Comparison of ENCODE assay signal across 8 mouse cellular contexts in the genomic region with DNA sequence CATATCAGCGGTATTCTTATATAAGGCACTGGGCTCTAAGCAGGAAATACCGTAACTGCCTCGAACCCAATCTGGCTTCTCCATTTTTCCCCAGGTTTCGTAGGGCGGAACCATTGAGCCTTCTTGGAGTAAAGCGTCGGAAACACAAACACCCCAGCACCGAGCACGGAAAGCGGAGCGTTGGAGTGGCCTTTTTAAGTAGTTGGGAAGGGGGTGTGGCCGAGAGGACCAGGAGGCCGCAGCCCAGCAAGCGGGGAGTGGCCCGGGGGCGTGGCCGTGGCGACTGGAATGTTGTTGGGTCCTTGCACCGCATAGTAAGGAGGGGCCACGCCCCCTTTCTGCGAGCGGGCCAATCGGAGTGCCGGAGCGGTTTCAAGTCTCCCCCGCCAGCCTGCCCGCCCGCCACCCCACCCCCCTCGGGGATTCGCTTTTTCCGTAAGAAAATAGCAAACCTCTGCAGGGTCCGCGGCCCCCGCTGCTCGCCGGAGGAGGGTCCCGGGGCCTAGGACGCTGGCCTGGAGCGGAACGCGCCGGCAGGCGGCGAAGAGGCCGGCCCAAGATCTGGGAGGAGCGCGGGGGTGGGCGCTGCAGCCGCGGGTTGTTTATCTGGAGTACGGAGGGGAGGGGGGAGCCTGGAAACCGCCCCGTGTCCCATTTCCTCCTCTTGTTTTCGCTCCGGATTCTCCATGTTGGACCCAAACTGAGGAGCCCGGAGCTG. TPM values are rescaled to one million over a fixed set of nuclear protein-coding genes. Genes with fewer than 3 reads are reported as not detected.
DNase-seq lines count a peak whose midpoint lies in the region; ATAC-seq lines count a peak whose summit lies in the region.

A gene (plus strand): TSS at position 441 of the 718 bp plus-strand sequence.

- peak; percentile 99 for DNase-seq in adipocyte (ENCODE audit: low spot score)
- DNase-seq in embryo, embryonic 10 days (ENCODE audit: low spot score), result peak; percentile 100
- DNase-seq in gastrocnemius, postnatal 10 days, result peak; percentile 100
- peak; percentile 95 for DNase-seq in induced T-regulatory cell, adult 2 months (ENCODE audit: low read depth)
- DNase-seq in left cerebral cortex, adult 9 months (ENCODE audit: low spot score in 2 of 2), result peak; percentile 96 to 100
- peak; percentile 100 for DNase-seq in right cerebral cortex, postnatal 14 days
- peak; percentile 99 to 100 for DNase-seq in urinary bladder, postnatal 36 days (ENCODE audit: low spot score in 2 of 2)

- ATAC-seq in megakaryocyte progenitor cell, adult 5-6 weeks (replicated peaks; ENCODE audit: poor library complexity), result peak; percentile 87

RNA-seq across cellular contexts. Expression of the gene that starts here (rescaled TPM):
- 100 to 1,000 TPM; 135 to 155 TPM for total RNA-seq in gastrocnemius, postnatal 10 days (2021)
- total RNA-seq in megakaryocyte progenitor cell, adult 5-6 weeks (2015), result 40.3 and 42.1 TPM in 2 replicates
- 16.1 and 20.9 TPM in 2 replicates for total RNA-seq in megakaryocyte progenitor cell, adult 5-6 weeks (2017)

Comparison
In these comparisons a context has a peak if more than half of its experiments do, and no peak if none do; other contexts are left out.
1. Peak in every context shown above with its lines: DNase-seq and ATAC-seq.